Mouse (Mus musculus) forebrain, embryonic 11.5 days (tissue): ENCODE results near the gene Cisd2. TPM values are rescaled to one million over a fixed set of nuclear protein-coding genes. Genes with fewer than 3 reads are reported as not detected.

Experiments
- ATAC-seq: fragments of 200-750 bp; cut with Nextera tagmentation; replicated peaks from 2 replicates; pipeline ENCODE4 v1.8.0; 2017; ENCODE audit warnings: moderate TSS enrichment; ENCODE audit not compliant: low FRiP score
- DNase-seq: peaks from one replicate; pipeline ENCODE4 v3.0.0-alpha.2; 2017; ENCODE audit warnings: low spot score
- H3K27ac ChIP-seq: fragments of 300-500 bp; sonication (generic); 2 replicates; pipeline ENCODE4 v1.5.1; 2014; ENCODE audit warnings: low read depth, low read length
- H3K27me3 ChIP-seq: fragments of 300-500 bp; sonication (generic); 2 replicates; pipeline ENCODE4 v1.6.1; 2014; ENCODE audit warnings: mild to moderate bottlenecking, low read length, mixed read lengths; ENCODE audit not compliant: control insufficient read depth, insufficient read depth
- H3K36me3 ChIP-seq: fragments of 300-500 bp; sonication (generic); 2 replicates; pipeline ENCODE4 v1.6.1; 2014; ENCODE audit warnings: mild to moderate bottlenecking, low read length, moderate library complexity, mixed read lengths; ENCODE audit not compliant: control insufficient read depth, insufficient read depth
- H3K4me1 ChIP-seq: fragments of 300-500 bp; sonication (generic); replicated peaks from 2 replicates; pipeline ENCODE4 v1.6.1; 2014; ENCODE audit warnings: low read length, mixed read lengths; ENCODE audit not compliant: control insufficient read depth, insufficient read depth
- H3K4me2 ChIP-seq: fragments of 300-500 bp; sonication (generic); 2 replicates; pipeline ENCODE4 v1.6.1; 2014; ENCODE audit warnings: low read depth, mild to moderate bottlenecking, low read length, moderate library complexity, mixed read lengths; ENCODE audit not compliant: severe bottlenecking
- H3K4me3 ChIP-seq: fragments of 300-500 bp; sonication (generic); 2 replicates; pipeline ENCODE4 v1.5.1; 2014; ENCODE audit warnings: low read depth, low read length
- H3K9ac ChIP-seq: fragments of 300-500 bp; sonication (generic); 2 replicates; pipeline ENCODE4 v1.6.1; 2014; ENCODE audit warnings: low read length
- H3K9me3 ChIP-seq: fragments of 300-500 bp; sonication (generic); 2 replicates; pipeline ENCODE4 v1.6.1; 2016; ENCODE audit warnings: low read length, mixed read lengths; ENCODE audit not compliant: control insufficient read depth
- WGBS: fragments of 180-500 bp; shearing (Covaris S2); extraction: QIAGEN DNeasy Blood & Tissue Kit; methylation state at CpG from one replicate; pipeline ENCODE4 v1.1.7; 2014; 5-methylcytosine and 5-hydroxymethylcytosine counted together
- polyA plus RNA-seq: library from polyadenylated mRNA; unstranded; fragments of >200 nt; fragmentation: Nextera tagmentation; extraction: Ambion mirVana; gene quantifications from 2 replicates; pipeline ENCODE4 v1.2.1, GENCODE M21; 2014

Cisd2 gene
- polyA plus RNA-seq, 1 experiment from 2014 or later: 99.7 TPM

DNA sequence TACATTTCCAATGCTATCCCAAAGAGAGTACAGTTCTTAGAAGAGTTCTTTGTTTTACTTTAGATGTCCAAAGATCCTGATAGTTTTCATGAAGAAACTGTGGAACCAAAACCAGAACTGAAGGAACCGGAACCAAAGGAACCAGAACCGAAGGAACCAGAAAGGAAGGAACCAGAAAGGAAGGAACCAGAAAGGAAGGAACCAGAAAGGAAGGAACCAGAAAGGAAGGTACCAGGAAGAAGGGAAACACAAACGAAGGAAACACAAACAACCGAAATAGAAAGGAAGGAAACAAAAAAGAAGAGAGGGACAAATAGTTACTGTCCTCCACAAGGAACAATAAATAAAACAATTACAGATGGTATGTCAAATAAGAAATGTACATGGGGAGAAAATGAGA lies 66.3 kb downstream of the Cisd2 start:
- H3K9ac ChIP-seq: no peak overlapping the region
- WGBS: 86% methylated on average over 4 of the region's 4 CpGs
- no peaks in the 10 kb centered on the region for H3K36me3 ChIP-seq
- H3K4me3 ChIP-seq: no peak overlapping the region
- H3K27ac ChIP-seq: no peak overlapping the region
- no peaks in the 10 kb centered on the region for H3K9me3 ChIP-seq
- DNase-seq (no peak), ATAC-seq (no peak)
- H3K4me1 ChIP-seq: no peaks in the 10 kb centered on the region
- no peak overlapping the region for H3K4me2 ChIP-seq
- H3K27me3 ChIP-seq: no peaks in the 10 kb centered on the region

Other genes with a start within 250 kb of the Cisd2 start
- 51.3 and 57.3 TPM in 2 replicates for gene Cenpe, start 211.4 kb downstream of the Cisd2 start, polyA plus RNA-seq
- gene Bdh2, start 142.7 kb downstream of the Cisd2 start, polyA plus RNA-seq: 5.0 and 5.4 TPM in 2 replicates
- gene Slc9b2, start 116.2 kb downstream of the Cisd2 start, polyA plus RNA-seq: 6.6 and 8.1 TPM in 2 replicates
- 0.55 TPM in 1 of 2 replicates, not detected in the other for gene Slc9b1, start 75.9 kb downstream of the Cisd2 start, polyA plus RNA-seq
- gene Ube2d3, start 14.2 kb upstream of the Cisd2 start, polyA plus RNA-seq: 621 and 646 TPM in 2 replicates
- gene Manba, start 61.7 kb upstream of the Cisd2 start, polyA plus RNA-seq: 3.6 and 3.8 TPM in 2 replicates